Mouse (Mus musculus) embryonic fibroblast, embryonic 13.5 days (primary cell): ENCODE results near the gene Mamdc2. TPM values are rescaled to one million over a fixed set of nuclear protein-coding genes. Genes with fewer than 3 reads are reported as not detected.

Experiments
- H3K27ac ChIP-seq: 2 replicates; pipeline ENCODE4 v1.5.1; 2012; ENCODE audit warnings: low read length, control low read depth, inconsistent platforms; ENCODE audit not compliant: insufficient read depth
- H3K4me1 ChIP-seq: 2 replicates; pipeline ENCODE4 v1.6.1; 2011; ENCODE audit warnings: low read length; ENCODE audit not compliant: control insufficient read depth, insufficient read depth
- H3K4me3 ChIP-seq: 2 replicates; pipeline ENCODE4 v1.5.1; 2011; ENCODE audit warnings: mild to moderate bottlenecking, control low read depth, low read length; ENCODE audit not compliant: insufficient read depth
- CTCF ChIP-seq: IDR thresholded peaks from 2 replicates; pipeline ENCODE4 v1.5.1; 2011; ENCODE audit warnings: mild to moderate bottlenecking, control low read depth, low read length, moderate library complexity, borderline replicate concordance; ENCODE audit not compliant: insufficient read depth
- POLR2A ChIP-seq: IDR thresholded peaks from 2 replicates; pipeline ENCODE4 v1.6.1; 2011; ENCODE audit warnings: low read depth, mild to moderate bottlenecking, control low read depth, low read length, moderate library complexity
- polyA plus RNA-seq: library from polyadenylated mRNA; stranded (reverse); fragments of >200 nt; gene quantifications from 2 replicates; pipeline ENCODE4 v1.2.4, GENCODE M21; 2011; ENCODE audit warnings: low read depth; ENCODE audit not compliant: missing spikeins, insufficient read length

Mamdc2 gene
- polyA plus RNA-seq, 1 experiment = 21.7 TPM

- H3K4me1 ChIP-seq = 0 out of 2 replicates have a peak, but pooled peaks cover 6% of the 10 kb centered on the region
- no peak overlapping the region for H3K4me3 ChIP-seq
- TF ChIP-seq CTCF (no peak), POLR2A (no peak)
- no peak overlapping the region for H3K27ac ChIP-seq
Measured at GRCm38 (mm10) chr19:23349930-23350329, 98.3 kb downstream of the Mamdc2 start.

- Histone ChIP-seq H3K4me1 (no peaks in the 10 kb centered on the region), H3K4me3 (no peak overlapping the region), H3K27ac (no peak overlapping the region)
- TF ChIP-seq CTCF = no peak
Measured at GRCm38 (mm10) chr19:23342782-23343181, 105.5 kb downstream of the Mamdc2 start.

DNA sequence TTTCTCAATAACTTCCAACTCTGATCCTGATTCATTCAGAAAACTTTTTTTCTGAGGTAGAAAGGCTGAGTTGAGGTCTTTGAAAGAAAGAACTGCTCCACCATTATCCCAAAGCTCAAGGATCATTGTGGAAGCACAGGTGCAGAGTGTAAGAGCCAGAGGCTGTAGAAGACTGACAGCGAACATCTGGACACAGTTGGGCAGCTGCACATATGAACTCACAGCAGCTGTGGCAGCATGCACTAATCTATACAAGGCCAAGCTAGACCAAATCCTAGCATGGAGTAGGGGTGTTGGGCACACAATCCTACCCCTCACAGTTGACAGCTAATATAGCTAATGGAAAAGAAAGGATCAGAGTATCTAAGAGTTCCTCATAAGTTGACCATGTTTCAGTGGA lies 115.4 kb downstream of the Mamdc2 start:
- Histone ChIP-seq H3K27ac (no peak overlapping the region), H3K4me3 (no peak overlapping the region), H3K4me1 (peaks cover 16% of the 10 kb centered on the region)
- TF ChIP-seq POLR2A (no peak), CTCF (no peak)

GRCm38 (mm10) chr19:23330842-23331241 lies 117.4 kb downstream of the Mamdc2 start:
- Histone ChIP-seq H3K4me1 (peaks cover 16% of the 10 kb centered on the region), H3K4me3 (no peak overlapping the region), H3K27ac (no peak overlapping the region)

DNA sequence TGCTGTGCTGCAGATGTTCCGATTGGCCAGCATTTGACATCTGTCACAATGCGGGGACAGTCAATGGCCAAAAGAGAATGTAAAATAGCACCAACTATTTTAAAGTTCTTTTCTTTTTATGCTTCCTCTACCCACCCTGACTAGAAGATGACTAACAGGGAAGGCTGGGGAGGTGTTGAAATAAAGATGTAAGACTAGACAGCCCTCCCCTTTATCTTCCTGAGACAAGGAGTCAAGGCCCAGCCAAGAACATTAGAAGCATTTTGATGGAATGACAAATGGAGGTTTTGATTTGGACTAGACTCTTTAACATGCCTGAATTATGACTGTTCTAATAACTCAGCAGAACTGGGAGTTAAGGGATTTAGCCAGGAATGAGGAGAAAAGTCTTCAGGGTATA lies 118.9 kb downstream of the Mamdc2 start:
- no peak for TF ChIP-seq CTCF
- TF ChIP-seq POLR2A = no peak
- Histone ChIP-seq H3K4me1 (peaks cover 16% of the 10 kb centered on the region), H3K27ac (peak overlapping the region; percentile 98), H3K4me3 (no peak overlapping the region)

More at GRCm38 (mm10) chr19:23330842-23331241, 117.4 kb downstream of the Mamdc2 start:
- TF ChIP-seq CTCF = no peak
- TF ChIP-seq POLR2A = no peak

- H3K27ac ChIP-seq = peak overlapping the region; percentile 99
- no peak overlapping the region for H3K4me3 ChIP-seq
- H3K4me1 ChIP-seq = peaks cover 16% of the 10 kb centered on the region
- TF ChIP-seq CTCF (no peak), POLR2A (no peak)
Measured at GRCm38 (mm10) chr19:23327056-23327640, 121.1 kb downstream of the Mamdc2 start.

- peaks cover 6% of the 10 kb centered on the region for H3K4me1 ChIP-seq
- no peak overlapping the region for H3K4me3 ChIP-seq
- H3K27ac ChIP-seq = no peak overlapping the region
- TF ChIP-seq CTCF (no peak), POLR2A (no peak)
Measured at GRCm38 (mm10) chr19:23323107-23323506, 125.1 kb downstream of the Mamdc2 start.

- TF ChIP-seq CTCF (no peak), POLR2A (no peak)
Measured at GRCm38 (mm10) chr19:23317989-23318358, 130.3 kb downstream of the Mamdc2 start.

GRCm38 (mm10) chr19:23317295-23317988 lies 130.8 kb downstream of the Mamdc2 start:
- Histone ChIP-seq H3K4me1 (no peaks in the 10 kb centered on the region), H3K27ac (no peak overlapping the region), H3K4me3 (no peak overlapping the region)
- TF ChIP-seq POLR2A = no peak
- no peak for TF ChIP-seq CTCF

More at GRCm38 (mm10) chr19:23317989-23318358, 130.3 kb downstream of the Mamdc2 start:
- no peaks in the 10 kb centered on the region for H3K4me1 ChIP-seq
- H3K4me3 ChIP-seq = no peak overlapping the region
- H3K27ac ChIP-seq = no peak overlapping the region

DNA sequence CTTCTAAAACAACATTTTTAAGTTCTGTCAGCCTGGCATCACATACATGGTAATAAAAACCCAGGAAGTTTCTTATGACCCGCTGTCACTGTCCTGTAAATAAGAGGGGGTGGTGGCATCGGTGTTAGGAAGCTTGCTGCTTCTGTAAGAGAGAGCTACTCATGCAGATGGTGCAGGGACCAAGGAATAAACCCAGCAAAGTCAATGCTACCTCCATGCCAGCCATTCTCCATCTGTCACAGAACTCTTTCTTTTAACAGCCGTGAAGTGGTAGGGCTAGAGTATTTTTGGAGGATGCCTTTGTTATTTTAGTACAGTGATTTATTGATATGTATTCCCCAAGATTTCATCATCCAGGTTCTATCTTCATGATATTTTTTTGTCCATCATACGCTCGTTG lies 131.4 kb downstream of the Mamdc2 start:
- Histone ChIP-seq H3K27ac (no peak overlapping the region), H3K4me3 (no peak overlapping the region), H3K4me1 (no peaks in the 10 kb centered on the region)
- TF ChIP-seq POLR2A (no peak), CTCF (no peak)
